Mouse (Mus musculus) layer of hippocampus, postnatal 10 days (tissue): ENCODE measurements around the gene Ttc28. TPM values are rescaled to one million over a fixed set of nuclear protein-coding genes. Genes with fewer than 3 reads are reported as not detected.

ENCODE experiments used
- DNase-seq, 2 experiments: peaks; one replicate each; pipeline ENCODE4 v3.0.0; 2021; ENCODE audit warnings: low spot score in 2 of 2
- total RNA-seq, 2 experiments: library from RNA; stranded (reverse); gene quantifications; 2 replicates each; pipeline ENCODE4 v1.2.3; 2021

Ttc28 gene
- total RNA-seq, 2 experiments from 2014 or later, result 29.6 to 32.7 TPM

DNA sequence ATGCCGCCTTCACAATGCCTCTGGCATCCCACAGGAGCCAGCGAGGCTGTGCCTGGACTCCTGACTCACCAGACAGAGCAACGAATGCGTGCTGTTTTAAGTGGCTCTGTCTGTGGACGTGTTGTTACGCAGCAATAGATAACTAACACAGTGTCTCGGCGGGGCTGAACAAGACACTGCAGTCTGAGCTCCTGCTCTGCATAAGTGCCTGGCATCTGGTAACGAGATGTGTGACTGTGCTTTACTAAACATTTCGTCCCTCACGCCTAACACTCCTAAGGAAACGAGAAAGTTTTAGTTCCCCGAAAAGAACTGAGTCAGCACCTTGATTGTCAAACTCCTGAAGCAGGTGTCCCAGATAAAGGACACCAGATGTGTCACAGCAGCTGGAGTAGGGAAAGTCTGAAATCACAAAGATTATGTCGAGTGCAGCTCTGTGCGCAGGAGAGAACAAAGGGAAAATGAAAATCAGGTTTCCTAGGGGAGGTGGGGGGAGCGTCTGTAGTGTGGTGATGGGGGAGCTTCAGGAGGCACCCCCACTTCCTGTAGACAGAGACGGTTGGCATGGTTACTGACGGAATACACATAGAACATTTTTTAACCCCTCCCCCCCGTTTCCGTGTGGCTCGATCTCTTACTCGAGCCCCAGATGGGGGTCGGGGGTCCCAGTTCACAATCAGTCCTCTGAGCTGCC lies 280.2 kb downstream of the Ttc28 start:
- no peak for DNase-seq

DNA sequence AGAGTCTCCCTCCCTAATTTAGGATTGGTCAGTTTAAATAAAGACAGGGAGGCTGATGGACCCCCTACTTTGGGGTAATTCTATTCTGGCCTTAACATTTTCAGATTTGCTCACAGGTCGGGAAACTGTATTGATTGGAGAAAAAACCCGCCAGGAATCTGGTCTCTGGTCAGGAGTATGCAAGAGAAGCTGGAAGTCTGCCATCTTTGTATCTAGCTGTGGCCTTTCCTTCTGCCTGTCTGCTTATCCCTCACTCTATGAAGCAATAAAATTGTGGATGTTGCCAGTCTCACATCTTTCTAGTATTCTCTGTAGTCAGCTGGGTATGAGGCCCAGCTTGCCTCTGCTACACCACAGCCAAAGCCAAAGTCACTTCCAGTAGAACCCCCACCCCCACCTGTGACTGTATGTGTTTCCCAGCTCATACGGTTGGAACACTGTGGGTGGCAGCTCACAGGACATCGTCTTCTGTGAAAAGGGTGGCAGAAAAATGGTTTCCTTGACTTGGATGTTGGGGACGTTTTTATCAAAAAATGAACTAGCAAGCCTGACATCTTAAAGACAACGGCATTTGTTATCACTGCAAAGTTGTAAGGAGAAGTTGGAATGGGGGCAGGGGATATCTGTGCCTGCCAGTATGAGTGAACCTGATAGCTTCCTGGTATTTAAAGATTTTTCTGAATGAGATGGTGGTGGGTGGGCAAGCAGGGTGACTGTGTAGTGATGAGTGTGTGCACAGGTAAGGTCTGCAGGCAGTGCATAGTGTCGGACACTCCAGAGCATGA lies 281.7 kb downstream of the Ttc28 start:
- DNase-seq, result no peak

DNA sequence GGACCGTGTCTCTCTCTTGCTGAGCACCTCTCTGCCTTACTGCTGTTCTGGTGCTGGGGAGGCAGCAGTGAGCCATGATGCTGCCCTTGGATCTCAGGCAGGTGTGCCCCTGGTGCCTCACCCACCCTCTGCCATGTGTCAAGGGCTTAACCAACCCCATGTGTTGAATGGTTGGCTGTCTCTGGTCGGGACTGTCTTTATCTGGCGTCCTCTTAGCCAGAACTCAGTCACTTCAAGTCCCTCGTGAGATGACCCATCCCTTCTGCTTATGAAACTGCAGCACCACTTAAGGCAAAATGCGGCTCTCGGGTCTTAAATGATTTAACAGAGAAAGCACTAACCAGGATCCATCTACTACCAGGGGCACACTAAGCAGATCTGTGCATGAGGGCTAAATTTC lies 283.3 kb downstream of the Ttc28 start:
- no peak for DNase-seq

DNA sequence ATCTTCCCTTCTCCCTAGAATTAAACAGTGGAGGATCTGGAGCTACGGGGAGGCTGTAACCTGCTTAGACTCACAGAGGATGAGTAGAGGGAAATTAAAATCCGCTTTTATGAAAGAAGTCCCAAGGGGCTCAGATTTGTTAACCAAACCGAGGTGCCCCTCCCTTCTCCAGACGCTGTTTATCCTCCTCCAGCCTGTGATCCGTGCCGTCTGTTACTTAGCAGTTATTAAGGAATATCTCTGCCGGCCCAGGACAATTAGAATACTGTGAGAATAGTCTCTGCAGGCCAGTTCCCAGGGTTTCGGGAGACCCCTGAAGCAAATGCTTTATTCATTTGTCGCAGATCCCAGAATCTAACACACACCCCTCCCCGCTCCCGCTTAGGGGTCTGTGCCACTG lies 283.8 kb downstream of the Ttc28 start:
- no peak for DNase-seq

DNA sequence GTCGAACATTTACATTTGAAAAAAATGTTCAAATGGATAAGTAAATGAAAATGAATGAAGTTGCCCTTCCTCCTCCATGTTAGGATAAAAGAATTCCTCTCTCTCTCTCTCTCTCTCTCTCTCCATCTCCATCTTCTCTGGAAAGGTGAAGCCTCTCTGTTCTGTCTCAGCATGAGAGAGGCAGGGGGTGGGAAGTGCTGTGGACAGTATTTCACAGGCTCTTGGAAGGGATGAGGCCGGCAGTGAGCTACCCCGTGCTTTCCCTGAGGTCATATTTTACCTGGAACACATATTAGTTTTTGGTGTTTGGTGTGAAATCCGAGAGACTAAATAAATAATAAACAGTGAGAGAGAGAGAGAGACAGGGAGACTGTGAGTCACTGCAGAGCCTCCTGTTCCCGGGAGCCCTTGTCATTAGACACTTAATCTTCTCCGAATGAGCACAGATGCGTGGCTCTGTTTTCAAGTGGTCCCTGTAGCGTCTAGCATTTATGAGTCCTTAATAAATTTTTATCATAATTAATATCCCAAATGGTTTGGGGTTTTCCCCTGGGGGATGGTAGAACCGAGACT lies 284.8 kb downstream of the Ttc28 start:
- DNase-seq, result no peak

DNA sequence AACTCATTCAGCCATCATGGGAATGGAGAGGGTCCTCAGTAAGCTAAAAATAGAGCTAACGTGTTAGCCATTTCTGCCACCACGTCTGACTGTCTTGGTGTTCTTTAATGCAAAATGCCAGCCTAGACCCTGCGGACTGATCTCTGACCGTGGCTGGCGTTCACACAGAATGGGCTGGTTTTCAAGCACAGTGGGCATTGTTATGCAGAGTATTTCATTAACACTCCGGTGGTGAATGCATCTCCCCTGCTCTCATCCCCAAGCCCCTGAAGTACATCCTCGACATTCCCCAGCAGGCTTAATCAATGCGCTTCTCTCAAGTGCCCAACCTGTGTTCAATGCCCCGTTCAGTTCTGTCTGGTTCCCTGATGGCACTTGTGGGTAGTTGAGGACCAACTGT lies 290.8 kb downstream of the Ttc28 start:
- no peak for DNase-seq

DNA sequence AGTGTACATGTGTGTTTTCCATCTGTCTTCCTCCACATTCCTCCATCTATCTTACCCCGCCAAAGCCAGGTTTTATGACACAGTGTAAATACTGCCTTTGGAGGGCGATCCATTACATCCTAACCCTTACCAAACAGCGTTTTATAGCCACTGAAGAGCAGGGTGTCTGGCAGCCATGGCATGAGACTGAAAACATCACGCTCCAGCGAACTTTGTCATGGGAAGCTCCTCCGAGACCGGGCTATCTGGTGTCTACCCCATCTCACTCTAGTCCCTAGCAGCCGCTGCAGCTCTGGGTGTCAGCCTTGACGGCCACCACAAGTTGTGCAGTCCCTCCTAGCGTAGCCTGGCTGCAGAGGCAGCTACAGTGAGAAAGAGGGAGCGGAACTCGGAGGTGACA lies 295.8 kb downstream of the Ttc28 start:
- no peak for DNase-seq

DNA sequence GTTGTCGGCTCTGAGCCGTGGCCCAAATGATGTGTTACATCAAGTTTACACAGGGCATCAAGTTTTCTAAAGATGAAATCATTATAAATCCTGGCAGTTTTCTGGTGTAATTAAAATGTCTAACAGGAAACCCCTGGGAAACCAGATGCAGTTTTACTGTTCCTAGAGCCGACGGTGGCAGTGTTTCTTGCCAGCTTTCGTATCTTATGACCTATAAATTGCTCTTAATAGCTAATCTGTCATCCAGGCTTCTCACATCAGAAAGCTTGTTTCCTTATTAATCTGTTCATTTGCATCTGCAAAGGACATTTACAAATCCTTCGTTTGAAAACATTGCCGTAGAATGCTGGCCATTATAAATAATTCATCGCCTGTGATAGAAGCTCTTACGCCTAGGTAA lies 296.2 kb downstream of the Ttc28 start:
- no peak for DNase-seq

DNA sequence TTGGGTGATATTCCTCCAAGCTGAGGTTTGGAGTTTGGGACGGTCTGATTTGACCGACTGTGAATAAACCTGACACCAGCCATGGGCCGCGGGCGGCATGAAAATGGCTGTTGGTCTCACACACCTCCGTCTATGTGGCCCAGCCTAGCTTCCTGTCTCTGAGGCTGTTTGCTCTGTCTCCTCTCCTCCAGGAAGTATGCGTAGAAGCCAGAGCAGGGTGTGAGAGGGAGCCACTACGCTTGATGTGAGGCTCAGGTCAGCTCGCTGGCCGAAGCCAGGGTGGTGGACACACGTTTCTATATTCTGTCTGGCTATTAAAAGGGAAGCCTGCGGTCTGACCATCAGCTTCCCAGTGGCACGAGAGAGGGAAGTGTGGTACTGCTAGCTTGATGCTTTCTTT lies 296.8 kb downstream of the Ttc28 start:
- DNase-seq, result no peak

DNA sequence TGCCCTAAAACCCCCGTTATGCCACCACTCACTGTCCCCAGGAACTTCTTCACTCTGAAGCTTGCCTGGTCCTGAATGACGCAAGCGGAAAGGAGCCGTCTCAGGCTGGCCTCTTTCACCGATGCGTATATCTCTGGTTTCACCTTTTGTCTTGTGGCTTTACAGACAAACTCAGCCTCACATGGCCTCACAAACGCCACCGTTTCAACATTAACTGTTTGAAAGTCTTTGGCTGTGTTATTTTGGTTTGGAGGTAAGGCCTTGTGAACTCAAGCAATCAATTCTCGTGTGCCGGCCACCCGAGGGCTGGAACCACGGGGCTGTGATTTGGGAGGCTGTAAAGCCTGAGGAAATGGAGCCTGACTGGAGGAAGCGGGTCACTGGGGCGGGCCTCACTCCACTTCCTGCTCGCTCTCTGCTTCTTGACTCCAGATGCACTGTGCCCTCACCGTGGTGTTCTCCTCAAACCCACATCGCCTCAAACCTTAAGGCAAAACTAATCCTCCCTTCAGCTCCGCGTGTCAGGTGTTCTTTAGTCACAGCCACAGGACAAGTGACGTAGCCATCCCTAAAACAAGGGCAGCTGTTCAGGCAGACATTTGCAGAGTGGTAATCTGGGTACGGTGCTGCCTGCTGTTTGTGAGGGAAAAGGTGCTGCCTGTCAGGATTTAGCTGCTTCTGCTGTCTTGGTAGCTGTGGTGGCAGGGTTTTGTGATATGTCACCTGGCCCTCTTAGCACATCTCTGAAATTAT lies 298.9 kb downstream of the Ttc28 start:
- DNase-seq, result no peak

DNA sequence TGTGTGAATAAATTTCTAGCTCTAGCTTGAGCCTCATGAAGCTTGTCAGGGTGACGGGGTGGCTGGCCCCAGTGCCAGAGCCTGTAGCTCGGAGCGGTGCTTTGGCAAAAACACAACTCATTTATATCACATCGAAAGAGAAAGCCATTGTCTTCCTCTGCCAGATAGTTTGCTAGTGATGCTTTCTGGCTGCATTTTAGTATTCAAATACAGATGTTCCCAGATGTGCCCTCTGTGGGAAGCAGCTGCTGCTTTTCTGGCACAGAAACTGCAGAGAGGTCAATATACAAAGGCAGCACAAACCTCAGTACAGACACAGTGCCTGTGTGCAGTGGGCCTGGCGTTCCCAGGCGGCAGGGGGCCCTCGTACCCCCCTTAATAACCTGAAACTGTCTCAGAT lies 300.0 kb downstream of the Ttc28 start:
- DNase-seq, result no peak

DNA sequence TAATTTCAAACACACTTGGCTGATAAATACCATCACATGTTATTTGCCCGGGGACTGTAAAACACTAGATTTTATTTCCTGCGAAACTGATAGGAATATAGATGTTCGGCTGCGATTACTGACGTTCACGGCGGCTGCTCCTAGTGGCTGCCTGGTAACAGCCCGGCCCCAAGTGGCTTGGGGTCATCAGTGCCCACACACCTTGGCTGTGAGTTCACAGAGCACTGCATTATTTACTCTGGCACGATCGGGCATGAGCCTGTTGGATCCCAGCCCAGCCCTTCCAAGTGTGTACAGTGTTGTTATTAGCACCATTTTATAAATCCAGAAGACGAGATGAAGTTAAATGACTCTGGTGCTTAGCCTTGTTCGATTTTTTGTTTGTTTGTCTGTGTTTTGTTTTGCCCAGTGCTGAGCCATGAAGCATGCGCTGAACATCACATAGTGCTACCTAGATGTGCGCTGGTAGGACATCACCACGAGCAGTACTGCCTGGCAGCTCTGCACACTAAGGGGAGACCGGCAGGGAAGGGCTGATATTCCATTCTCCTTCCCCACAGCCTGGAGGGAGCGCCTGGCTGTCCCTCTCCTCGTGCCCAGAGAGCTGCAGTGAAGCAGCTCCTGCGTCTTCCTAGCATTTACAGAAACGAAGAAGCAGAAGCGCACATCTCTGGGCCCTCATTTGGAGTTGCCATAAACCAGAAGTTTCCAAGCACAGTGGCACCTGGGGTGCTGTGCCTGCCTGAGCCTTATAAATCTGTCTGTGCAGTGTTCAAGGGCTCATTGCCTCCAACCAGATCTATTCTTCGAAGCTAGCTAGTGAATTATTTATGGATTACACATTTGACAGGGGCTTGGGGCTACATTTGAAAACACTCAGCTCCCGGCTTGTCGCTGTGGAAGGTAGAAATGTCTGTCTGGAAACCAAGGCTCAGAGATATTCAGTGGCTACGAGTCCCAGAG lies 300.8 kb downstream of the Ttc28 start:
- DNase-seq, result no peak

DNA sequence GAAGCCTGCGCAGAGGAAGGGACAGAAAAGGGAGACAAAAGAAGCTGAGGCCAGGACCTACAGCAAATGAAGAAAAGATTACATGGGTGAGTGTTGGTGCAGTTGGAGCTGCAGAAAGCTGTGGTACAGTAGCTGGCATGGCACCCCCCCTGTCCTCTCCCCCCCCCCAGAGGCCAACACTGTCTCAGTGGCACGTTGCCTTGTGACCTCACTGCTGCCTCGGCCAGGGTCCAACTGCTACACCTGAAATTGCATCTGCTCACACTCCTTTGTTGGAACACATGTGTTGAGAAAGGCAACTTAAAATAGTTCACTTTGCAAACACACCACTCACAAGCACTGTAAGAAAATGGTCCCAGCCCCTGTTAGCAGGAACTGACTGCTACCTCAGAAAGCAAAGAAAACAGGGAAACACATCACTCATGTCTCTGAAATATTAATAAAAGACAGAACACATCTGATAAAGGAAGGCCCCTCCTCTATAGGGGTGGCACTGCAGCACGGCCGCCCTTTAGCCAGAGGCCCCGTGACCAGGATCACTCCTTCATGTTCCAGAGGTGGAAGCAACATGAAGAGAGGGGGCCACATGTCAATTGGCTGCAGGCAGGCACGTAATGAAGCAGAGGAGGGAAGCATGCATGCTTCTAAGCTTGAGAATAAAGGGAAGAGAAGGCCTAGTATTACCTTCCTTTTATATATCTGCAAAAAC lies 301.8 kb downstream of the Ttc28 start:
- no peak for DNase-seq

DNA sequence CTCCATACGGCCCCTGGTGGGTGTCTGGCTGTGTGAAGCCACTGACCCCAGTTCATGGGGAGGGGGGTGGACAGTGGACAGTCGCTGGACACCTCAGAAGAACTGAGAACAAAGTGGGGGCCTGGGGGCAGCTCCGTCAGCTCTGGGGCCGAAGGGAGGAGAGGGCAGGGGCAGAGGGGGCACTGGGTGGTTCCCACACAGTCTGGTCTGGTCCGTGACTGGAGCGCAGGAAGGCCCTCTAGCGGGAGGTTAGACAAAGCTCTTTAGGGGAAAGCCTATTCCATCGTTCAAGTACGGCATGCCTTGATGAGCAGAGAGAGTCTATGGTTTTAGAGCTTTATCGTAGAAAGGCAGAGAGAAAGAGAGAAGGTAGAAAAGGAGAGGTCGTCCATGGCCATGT lies 307.0 kb downstream of the Ttc28 start:
- no peak for DNase-seq

DNA sequence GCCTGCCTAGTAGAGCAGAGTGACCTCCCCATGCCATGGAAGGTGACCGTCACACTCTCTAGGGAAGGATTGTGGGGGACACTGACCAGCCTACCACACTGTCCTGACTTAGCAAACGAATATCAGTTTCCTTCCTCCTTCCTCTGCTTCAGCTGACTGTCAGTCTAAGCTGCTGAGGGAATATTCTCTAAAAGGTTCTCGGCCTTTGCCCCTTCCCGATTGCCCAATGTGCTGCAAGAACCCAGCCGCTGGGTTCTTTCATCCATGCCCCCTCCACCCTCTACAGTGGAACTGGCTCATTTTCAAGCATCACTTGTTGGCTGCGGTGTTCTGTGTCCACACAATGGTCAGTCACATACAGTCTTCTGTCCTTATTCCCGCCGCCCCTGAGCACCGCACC lies 312.4 kb downstream of the Ttc28 start:
- no peak for DNase-seq

DNA sequence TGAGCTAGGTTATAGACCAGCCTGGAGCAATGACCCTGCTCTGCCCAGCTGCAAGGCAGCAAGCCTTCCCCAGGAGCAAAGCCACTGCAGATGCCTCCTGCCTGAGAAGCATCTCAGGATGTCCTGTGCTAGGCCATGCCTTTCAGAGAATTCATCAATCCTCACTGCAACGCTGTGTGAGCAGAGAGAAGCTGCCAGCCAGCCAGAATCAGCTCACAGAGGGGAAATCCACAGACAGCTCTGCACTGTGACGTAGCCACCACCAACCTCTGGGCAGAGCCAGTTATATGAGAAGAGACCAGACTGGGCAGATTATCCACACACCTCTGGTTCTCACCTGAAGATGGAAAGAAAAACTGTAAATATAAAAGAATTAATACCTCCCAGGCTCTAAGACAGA lies 315.2 kb downstream of the Ttc28 start:
- DNase-seq, result no peak

DNA sequence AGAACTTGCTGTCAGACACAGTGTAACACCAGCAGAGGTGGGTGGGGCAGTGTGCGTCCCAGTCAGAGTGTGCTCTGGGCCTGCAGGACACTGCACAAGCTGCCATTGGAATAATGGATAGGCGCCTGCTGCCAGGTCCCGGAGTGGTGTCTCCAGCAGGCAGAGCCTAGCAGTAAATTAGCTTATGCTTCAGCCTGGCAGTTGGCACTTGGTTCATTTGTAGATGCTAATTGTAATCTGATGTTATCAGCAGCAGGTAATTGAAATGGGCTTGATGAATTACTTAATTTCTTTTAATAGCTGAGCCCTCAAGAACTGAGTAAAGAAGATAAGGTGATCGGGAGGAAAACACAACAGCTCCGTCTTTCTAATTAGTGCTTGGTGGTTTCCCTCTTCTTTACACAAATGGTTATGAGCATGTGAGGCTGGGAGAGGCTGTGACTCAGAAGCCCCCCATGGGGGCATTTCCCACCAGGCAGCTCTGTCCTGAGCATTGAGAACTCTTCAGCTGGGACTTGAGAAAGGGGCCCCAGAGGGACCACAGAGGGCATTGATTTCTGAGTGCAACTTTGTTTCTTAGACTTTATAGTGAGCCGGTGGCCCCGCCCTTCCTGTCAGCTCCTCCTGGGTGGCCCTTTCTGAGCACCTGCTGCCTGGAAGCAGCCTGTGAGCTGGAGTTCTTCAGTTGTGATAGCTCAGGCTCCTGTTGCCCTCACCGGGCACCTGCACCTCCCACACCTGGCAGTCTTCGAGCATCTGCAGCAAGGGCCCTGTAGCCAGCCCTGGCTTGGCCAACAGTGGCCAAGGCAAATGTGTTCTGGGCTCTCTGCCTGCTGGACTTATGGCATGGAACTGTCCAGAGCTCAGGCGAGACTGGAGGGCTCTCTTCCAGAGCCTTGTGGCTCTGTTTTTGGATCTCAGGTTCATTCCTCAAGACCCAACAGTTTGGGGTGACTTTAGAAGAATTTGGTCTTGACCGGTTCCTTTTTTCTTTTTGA lies 316.2 kb downstream of the Ttc28 start:
- no peak for DNase-seq

DNA sequence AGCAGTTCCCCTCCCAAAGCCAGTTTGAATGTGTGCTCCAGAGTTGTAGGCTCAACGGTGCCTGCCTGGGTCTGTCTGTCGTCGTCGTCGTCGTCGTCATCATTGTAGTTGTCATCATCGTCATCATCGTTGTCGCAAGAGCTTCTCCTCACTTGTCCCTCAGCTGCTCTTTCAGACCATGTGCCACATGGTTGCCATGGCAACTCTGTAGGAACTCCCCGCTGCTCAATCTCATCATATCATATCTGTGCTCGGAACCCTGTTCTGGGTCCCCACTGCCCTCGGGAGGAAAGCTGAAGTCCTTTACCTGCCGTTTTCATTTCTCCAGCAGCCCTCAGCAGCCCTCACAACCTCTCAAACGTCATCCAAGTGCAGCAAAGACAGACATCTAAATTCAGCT lies 318.1 kb downstream of the Ttc28 start:
- DNase-seq, result no peak
